Mouse (Mus musculus): Measurements from ENCODE around the gene Sft2d1. TPM values are rescaled to one million over a fixed set of nuclear protein-coding genes. Genes with fewer than 3 reads are reported as not detected.
"Not testable (repeated sequence)": the region's sequence is repeated elsewhere in the genome, so short reads cannot be mapped to it uniquely, and the experiment has no call there.

Gene Sft2d1
- total RNA-seq, 2 experiments from 2014 or later, result 63.7 to 64.0 TPM

- intact Hi-C loops (cut with DNase I), result no loop called here
- no peak for DNase-seq (ENCODE audit: extremely low spot score in 1 of 2, low spot score in 2 of 2)
These were observed 12.6 kb upstream of the Sft2d1 start for GRCm38 (mm10) chr17:8298281-8298680.

GRCm38 (mm10) chr17:8299524-8299923 lies 11.4 kb upstream of the Sft2d1 start:
- intact Hi-C loops (cut with DNase I), result no loop called here
- no peak for DNase-seq (ENCODE audit: extremely low spot score in 1 of 2, low spot score in 2 of 2)

- intact Hi-C loops (cut with DNase I), result loop anchor here (5.0 kb wide), 1 partner anchor 119 kb away; no protein-coding TSS in a partner anchor
- DNase-seq (ENCODE audit: extremely low spot score in 1 of 2, low spot score in 2 of 2), result no peak
These were observed 9.4 kb upstream of the Sft2d1 start for GRCm38 (mm10) chr17:8301515-8301914.

GRCm38 (mm10) chr17:8302772-8303438 lies 8.0 kb upstream of the Sft2d1 start:
- no peak for DNase-seq (ENCODE audit: extremely low spot score in 1 of 2, low spot score in 2 of 2)

GRCm38 (mm10) chr17:8303671-8304070 lies 7.2 kb upstream of the Sft2d1 start:
- intact Hi-C loops (cut with DNase I), result loop anchor here (5.0 kb wide), 1 partner anchor 121 kb away; no protein-coding TSS in a partner anchor
- no peak for DNase-seq (ENCODE audit: extremely low spot score in 1 of 2, low spot score in 2 of 2)

More at GRCm38 (mm10) chr17:8302772-8303438, 8.0 kb upstream of the Sft2d1 start:
- intact Hi-C loops (cut with DNase I), result loop anchor here (5.0 kb wide), 1 partner anchor 121 kb away; no protein-coding TSS in a partner anchor

- DNase-seq (ENCODE audit: extremely low spot score in 1 of 2, low spot score in 2 of 2), result no peak
- intact Hi-C loops (cut with DNase I), result no loop called here
These were observed 5.1 kb upstream of the Sft2d1 start for GRCm38 (mm10) chr17:8305801-8306200.

- intact Hi-C loops (cut with DNase I), result loop anchor here (2.0 kb wide), 1 partner anchor 61 kb away; no protein-coding TSS in a partner anchor
- no peak for DNase-seq (ENCODE audit: extremely low spot score in 1 of 2, low spot score in 2 of 2)
These were observed 849 bp downstream of the Sft2d1 start for GRCm38 (mm10) chr17:8311751-8312150.

- intact Hi-C loops (cut with DNase I), result loop anchor here (2.0 kb wide), 1 partner anchor 59 kb away; no protein-coding TSS in a partner anchor
- no peak for DNase-seq (ENCODE audit: extremely low spot score in 1 of 2, low spot score in 2 of 2)
These were observed 3.1 kb downstream of the Sft2d1 start for GRCm38 (mm10) chr17:8313976-8314375.

GRCm38 (mm10) chr17:8316251-8316650 lies 5.3 kb downstream of the Sft2d1 start:
- DNase-seq (ENCODE audit: extremely low spot score in 1 of 2, low spot score in 2 of 2), result no peak
- intact Hi-C loops (cut with DNase I), result no loop called here

GRCm38 (mm10) chr17:8326877-8327276 lies 16.0 kb downstream of the Sft2d1 start:
- DNase-seq (ENCODE audit: extremely low spot score in 1 of 2, low spot score in 2 of 2), result peak in 1 of 2 experiments; percentile 3
- intact Hi-C loops (cut with DNase I), result not testable (repeated sequence)

GRCm38 (mm10) chr17:8328511-8329174 lies 17.7 kb downstream of the Sft2d1 start:
- no peak for DNase-seq (ENCODE audit: extremely low spot score in 1 of 2, low spot score in 2 of 2)
- intact Hi-C loops (cut with DNase I), result no loop called here

- intact Hi-C loops (cut with DNase I), result no loop called here
- no peak for DNase-seq (ENCODE audit: extremely low spot score in 1 of 2, low spot score in 2 of 2)
These were observed 19.7 kb downstream of the Sft2d1 start for GRCm38 (mm10) chr17:8330602-8331001.

GRCm38 (mm10) chr17:8337159-8337558 lies 26.3 kb downstream of the Sft2d1 start, which contains the start of gene Prr18:
TSS of gene Prr18 (plus strand) at chr17:8337459.
- DNase-seq (ENCODE audit: extremely low spot score in 1 of 2, low spot score in 2 of 2); intact Hi-C loops (cut with DNase I): not testable (repeated sequence)

GRCm38 (mm10) chr17:8339666-8340374 lies 28.9 kb downstream of the Sft2d1 start:
- intact Hi-C loops (cut with DNase I), result no loop called here
- peak in 1 of 2 experiments; percentile 56 for DNase-seq (ENCODE audit: extremely low spot score in 1 of 2, low spot score in 2 of 2)

- intact Hi-C loops (cut with DNase I), result no loop called here
- DNase-seq (ENCODE audit: extremely low spot score in 1 of 2, low spot score in 2 of 2), result peak in 1 of 2 experiments; percentile 72
These were observed 29.8 kb downstream of the Sft2d1 start for GRCm38 (mm10) chr17:8340407-8341359.

- intact Hi-C loops (cut with DNase I), result no loop called here
- DNase-seq (ENCODE audit: extremely low spot score in 1 of 2, low spot score in 2 of 2), result peak in 1 of 2 experiments; percentile 45
These were observed 30.6 kb downstream of the Sft2d1 start for GRCm38 (mm10) chr17:8341360-8341963.

- DNase-seq (ENCODE audit: extremely low spot score in 1 of 2, low spot score in 2 of 2), result no peak
- intact Hi-C loops (cut with DNase I), result no loop called here
These were observed 31.8 kb downstream of the Sft2d1 start for GRCm38 (mm10) chr17:8342706-8343105.

GRCm38 (mm10) chr17:8343416-8343815 lies 32.5 kb downstream of the Sft2d1 start:
- DNase-seq (ENCODE audit: extremely low spot score in 1 of 2, low spot score in 2 of 2), result peak in 1 of 2 experiments; percentile 51
- intact Hi-C loops (cut with DNase I), result no loop called here

Data from left cerebral cortex, postnatal 10 days (tissue).